Mouse (Mus musculus): ENCODE measurements around the gene Pappa2. TPM values are rescaled to one million over a fixed set of nuclear protein-coding genes. Genes with fewer than 3 reads are reported as not detected.

The Pappa2 gene
- 0.16 and 0.18 TPM in 2 replicates for polyA plus RNA-seq (2016; fragmentation: Nextera tagmentation; extraction: Ambion mirVana)

GRCm38 (mm10) chr1:158980390-158980789 is at the start of gene Pappa2:
Gene Pappa2 (minus strand): TSS chr1:158980490.
- ATAC-seq: no peak
- Histone ChIP-seq H3K4me2 (no peak within 1 kb of the TSS), H3K36me3 (no peaks in the 10 kb centered on the region), H3K4me1 (no peaks in the 10 kb centered on the region), H3K9ac (no peak within 1 kb of the TSS), H3K4me3 (no peak within 1 kb of the TSS), H3K27me3 (replicated peaks) (no peaks in the 10 kb centered on the region), H3K9me3 (replicated peaks) (no peaks in the 10 kb centered on the region), H3K27ac (no peak within 1 kb of the TSS)
- 38% methylated on average over 1 of the region's 1 CpGs for WGBS (ENCODE audit: insufficient replicate concordance)

DNA sequence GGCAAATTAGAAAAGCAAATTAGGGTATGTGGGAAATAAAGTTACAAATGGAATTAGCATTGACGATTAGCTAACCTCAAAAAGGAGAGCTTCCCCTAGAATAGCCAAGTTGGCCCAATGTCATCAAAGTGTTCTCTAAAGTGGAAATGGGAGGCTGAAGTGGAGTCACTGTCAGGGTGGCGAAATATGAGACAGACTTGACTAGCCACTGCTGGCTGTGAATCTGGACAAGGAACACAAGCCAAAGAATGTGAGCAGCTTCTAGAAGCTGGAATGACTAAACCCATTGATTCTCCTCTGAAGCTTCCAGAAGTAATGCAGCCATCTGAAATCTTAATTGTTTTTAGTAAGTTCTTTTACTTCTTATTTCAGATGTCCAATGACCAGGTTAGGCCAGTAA is 48.8 kb upstream of the Pappa2 start:
- WGBS (ENCODE audit: insufficient replicate concordance): 71% methylated on average over 2 of the region's 2 CpGs
- no peaks in the 10 kb centered on the region for H3K4me1 ChIP-seq
- no peaks in the 10 kb centered on the region for H3K36me3 ChIP-seq
- H3K4me3 ChIP-seq: no peak overlapping the region
- no peak overlapping the region for H3K4me2 ChIP-seq
- H3K27me3 ChIP-seq (replicated peaks): no peaks in the 10 kb centered on the region
- H3K9me3 ChIP-seq (replicated peaks): no peaks in the 10 kb centered on the region
- ATAC-seq: no peak
- H3K9ac ChIP-seq: no peak overlapping the region
- no peak overlapping the region for H3K27ac ChIP-seq

DNA sequence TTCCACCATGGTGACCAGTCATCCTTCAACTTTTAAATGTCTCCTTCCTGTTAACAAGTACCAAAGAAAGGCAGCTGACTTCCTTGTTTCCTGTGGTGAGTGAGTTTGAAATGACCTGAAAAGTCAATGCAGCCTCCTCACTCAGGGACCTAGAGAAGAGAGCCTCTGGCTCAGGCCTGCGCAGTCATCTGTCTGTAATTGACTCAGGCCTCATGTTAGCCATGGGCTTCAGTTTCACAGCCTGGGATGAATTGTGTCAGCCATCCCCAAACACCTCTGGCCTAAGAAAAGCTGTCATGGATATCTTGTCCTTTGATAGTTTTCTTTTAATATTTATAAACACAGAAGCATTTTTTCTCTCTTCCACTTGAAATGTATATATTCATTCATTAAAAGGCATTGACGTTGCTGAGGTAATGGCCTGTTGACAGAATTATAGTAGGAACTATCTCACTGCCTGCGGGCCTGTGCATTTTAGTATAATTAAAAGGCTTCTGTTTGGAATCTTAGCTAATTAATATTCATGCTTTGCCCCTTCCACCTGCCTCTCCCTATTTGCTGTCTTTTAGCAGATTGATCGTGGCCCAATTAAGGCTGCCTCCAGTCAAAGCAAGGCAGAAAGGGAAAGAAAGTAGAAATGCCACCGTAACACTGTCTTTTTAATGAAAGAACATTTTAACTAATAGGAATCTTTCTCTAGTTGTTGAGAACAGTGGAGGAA is 34.8 kb upstream of the Pappa2 start:
- H3K4me3 ChIP-seq: no peak overlapping the region
- no peaks in the 10 kb centered on the region for H3K36me3 ChIP-seq
- H3K9ac ChIP-seq: no peak overlapping the region
- H3K9me3 ChIP-seq (replicated peaks): no peaks in the 10 kb centered on the region
- no peak overlapping the region for H3K27ac ChIP-seq
- H3K4me2 ChIP-seq: no peak overlapping the region
- no peaks in the 10 kb centered on the region for H3K27me3 ChIP-seq (replicated peaks)
- WGBS (ENCODE audit: insufficient replicate concordance): 67% methylated on average over 5 of the region's 5 CpGs
- ATAC-seq: no peak
- H3K4me1 ChIP-seq: no peaks in the 10 kb centered on the region

GRCm38 (mm10) chr1:158987042-158987441 is 6.8 kb upstream of the Pappa2 start:
- H3K4me1 ChIP-seq: no peaks in the 10 kb centered on the region
- no peak for ATAC-seq
- H3K4me3 ChIP-seq: no peak overlapping the region
- H3K27ac ChIP-seq: no peak overlapping the region
- H3K4me2 ChIP-seq: no peak overlapping the region
- no peaks in the 10 kb centered on the region for H3K36me3 ChIP-seq
- no peak overlapping the region for H3K9ac ChIP-seq
- H3K27me3 ChIP-seq (replicated peaks): no peaks in the 10 kb centered on the region
- WGBS (ENCODE audit: insufficient replicate concordance): 58% methylated on average over 3 of the region's 3 CpGs
- no peaks in the 10 kb centered on the region for H3K9me3 ChIP-seq (replicated peaks)

DNA sequence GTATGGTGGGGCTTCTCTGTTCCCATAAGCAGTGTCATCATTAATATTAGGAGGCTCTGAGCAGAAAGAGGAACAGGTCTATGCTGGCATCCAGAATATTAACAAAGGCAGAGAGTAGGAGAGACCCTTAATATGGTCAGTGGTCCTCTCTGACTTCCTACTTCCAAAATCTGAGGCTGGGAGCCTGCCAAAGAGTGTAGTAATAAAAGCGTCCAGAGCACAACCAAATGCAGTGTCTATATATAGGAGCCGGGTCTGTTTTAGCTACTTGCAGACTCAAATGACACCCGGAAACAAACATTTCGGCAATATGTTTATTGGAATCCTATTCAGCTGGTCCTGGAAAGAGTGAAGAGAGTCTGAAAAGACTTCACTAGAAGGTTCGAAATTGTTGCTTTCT is 17.9 kb downstream of the Pappa2 start:
- no peaks in the 10 kb centered on the region for H3K4me1 ChIP-seq
- H3K4me3 ChIP-seq: no peak overlapping the region
- H3K36me3 ChIP-seq: no peaks in the 10 kb centered on the region
- 60% methylated on average over 5 of the region's 5 CpGs for WGBS (ENCODE audit: insufficient replicate concordance)
- peaks cover 7% of the 10 kb centered on the region; the same call in 1 of the 2 replicates for H3K27me3 ChIP-seq (replicated peaks)
- ATAC-seq: no peak
- H3K4me2 ChIP-seq: no peak overlapping the region
- no peak overlapping the region for H3K27ac ChIP-seq
- no peaks in the 10 kb centered on the region for H3K9me3 ChIP-seq (replicated peaks)
- no peak overlapping the region for H3K9ac ChIP-seq

- Histone ChIP-seq H3K27ac (no peak overlapping the region), H3K4me1 (no peaks in the 10 kb centered on the region), H3K36me3 (no peaks in the 10 kb centered on the region), H3K9me3 (replicated peaks) (no peaks in the 10 kb centered on the region), H3K9ac (no peak overlapping the region), H3K27me3 (replicated peaks) (peaks cover 7% of the 10 kb centered on the region; the same call in 1 of the 2 replicates), H3K4me2 (no peak overlapping the region), H3K4me3 (no peak overlapping the region)
- 35% methylated on average over 4 of the region's 4 CpGs for WGBS (ENCODE audit: insufficient replicate concordance)
- ATAC-seq: no peak
Observed at GRCm38 (mm10) chr1:158960984-158961383, 19.3 kb downstream of the Pappa2 start.

- no peak for ATAC-seq
- H3K27ac ChIP-seq: no peak overlapping the region
- no peak overlapping the region for H3K4me2 ChIP-seq
- H3K4me3 ChIP-seq: no peak overlapping the region
- H3K9ac ChIP-seq: no peak overlapping the region
- no peaks in the 10 kb centered on the region for H3K36me3 ChIP-seq
- peaks cover 7% of the 10 kb centered on the region; the same call in 1 of the 2 replicates for H3K27me3 ChIP-seq (replicated peaks)
- no peaks in the 10 kb centered on the region for H3K4me1 ChIP-seq
- H3K9me3 ChIP-seq (replicated peaks): no peaks in the 10 kb centered on the region
- 32% methylated on average over 8 of the region's 8 CpGs for WGBS (ENCODE audit: insufficient replicate concordance)
Observed at GRCm38 (mm10) chr1:158960549-158960948, 19.7 kb downstream of the Pappa2 start.

GRCm38 (mm10) chr1:158956361-158956760 is 23.9 kb downstream of the Pappa2 start:
- peaks cover 3% of the 10 kb centered on the region; the same call in 1 of the 2 replicates for H3K27me3 ChIP-seq (replicated peaks)
- H3K4me1 ChIP-seq: no peaks in the 10 kb centered on the region
- no peaks in the 10 kb centered on the region for H3K36me3 ChIP-seq
- 73% methylated on average over 7 of the region's 7 CpGs for WGBS (ENCODE audit: insufficient replicate concordance)
- H3K9ac ChIP-seq: no peak overlapping the region
- no peaks in the 10 kb centered on the region for H3K9me3 ChIP-seq (replicated peaks)
- H3K4me2 ChIP-seq: no peak overlapping the region
- no peak for ATAC-seq
- H3K4me3 ChIP-seq: no peak overlapping the region
- H3K27ac ChIP-seq: no peak overlapping the region

GRCm38 (mm10) chr1:158954785-158955184 is 25.5 kb downstream of the Pappa2 start:
- Histone ChIP-seq H3K27ac (no peak overlapping the region), H3K9me3 (replicated peaks) (no peaks in the 10 kb centered on the region), H3K27me3 (replicated peaks) (no peaks in the 10 kb centered on the region), H3K9ac (no peak overlapping the region), H3K4me3 (no peak overlapping the region), H3K36me3 (no peaks in the 10 kb centered on the region), H3K4me2 (no peak overlapping the region), H3K4me1 (no peaks in the 10 kb centered on the region)
- no peak for ATAC-seq
- 56% methylated on average over 6 of the region's 6 CpGs for whole genome bisulfite sequencing (ENCODE audit: insufficient replicate concordance)

DNA sequence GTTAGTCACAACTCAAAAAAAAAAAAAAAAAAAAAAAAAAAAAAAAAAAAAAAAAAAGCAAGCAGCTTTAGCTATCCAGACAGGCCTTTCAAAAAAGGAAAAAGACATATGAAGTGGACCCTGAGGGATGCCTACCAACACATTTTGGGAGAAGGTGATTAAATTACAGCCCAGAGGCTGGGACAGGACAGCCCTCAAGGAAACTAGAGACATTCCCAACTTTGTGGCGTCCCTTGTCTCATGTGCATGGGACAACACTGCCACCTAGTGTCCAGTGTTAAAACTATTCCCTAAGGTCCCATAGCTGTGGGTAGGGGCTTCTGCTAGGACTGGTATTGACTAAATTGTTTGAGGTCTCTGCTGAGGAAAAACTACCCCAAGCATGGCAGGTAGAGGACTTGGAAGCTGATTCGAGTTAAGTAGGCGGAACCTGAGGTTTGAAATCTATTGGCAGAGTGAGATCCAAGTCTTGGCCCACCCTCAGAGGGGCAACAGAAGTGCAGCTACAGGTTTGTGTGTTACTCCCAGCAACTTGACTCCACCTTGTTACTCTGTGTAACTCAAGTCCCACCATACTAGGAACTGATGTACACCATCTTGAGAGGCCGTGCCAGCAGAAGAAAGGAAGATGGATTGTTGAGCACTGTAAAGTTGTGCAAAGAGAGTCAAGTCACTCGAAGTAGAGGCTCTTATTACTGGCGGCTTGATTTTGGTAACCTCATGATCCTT is 26.6 kb downstream of the Pappa2 start:
- Histone ChIP-seq H3K9ac (no peak overlapping the region), H3K36me3 (no peaks in the 10 kb centered on the region), H3K9me3 (replicated peaks) (no peaks in the 10 kb centered on the region), H3K4me3 (no peak overlapping the region), H3K4me2 (no peak overlapping the region), H3K27me3 (replicated peaks) (no peaks in the 10 kb centered on the region), H3K4me1 (no peaks in the 10 kb centered on the region), H3K27ac (no peak overlapping the region)
- WGBS (ENCODE audit: insufficient replicate concordance): 42% methylated on average over 6 of the region's 6 CpGs
- no peak for ATAC-seq

DNA sequence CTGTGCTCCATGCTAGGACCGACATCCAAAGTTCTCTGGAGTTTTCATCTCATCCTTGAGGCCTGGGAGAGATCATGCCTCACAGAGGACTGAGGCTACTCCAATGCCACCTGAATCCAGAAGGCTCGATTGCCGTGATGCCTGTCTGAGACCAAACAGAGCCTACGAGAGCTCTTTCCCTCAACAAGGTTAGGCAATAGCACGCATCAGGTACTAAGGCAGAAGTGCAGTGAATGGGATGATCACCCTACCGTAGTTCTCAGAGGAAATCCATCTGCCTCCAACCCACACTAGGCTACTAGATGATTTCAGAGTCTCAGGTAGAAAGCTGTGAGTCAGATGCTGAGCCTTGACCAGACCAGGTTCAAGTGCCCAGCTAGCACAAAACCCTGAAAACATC is 31.2 kb downstream of the Pappa2 start:
- H3K4me1 ChIP-seq: no peaks in the 10 kb centered on the region
- ATAC-seq: no peak
- WGBS (ENCODE audit: insufficient replicate concordance): 72% methylated on average over 6 of the region's 6 CpGs

DNA sequence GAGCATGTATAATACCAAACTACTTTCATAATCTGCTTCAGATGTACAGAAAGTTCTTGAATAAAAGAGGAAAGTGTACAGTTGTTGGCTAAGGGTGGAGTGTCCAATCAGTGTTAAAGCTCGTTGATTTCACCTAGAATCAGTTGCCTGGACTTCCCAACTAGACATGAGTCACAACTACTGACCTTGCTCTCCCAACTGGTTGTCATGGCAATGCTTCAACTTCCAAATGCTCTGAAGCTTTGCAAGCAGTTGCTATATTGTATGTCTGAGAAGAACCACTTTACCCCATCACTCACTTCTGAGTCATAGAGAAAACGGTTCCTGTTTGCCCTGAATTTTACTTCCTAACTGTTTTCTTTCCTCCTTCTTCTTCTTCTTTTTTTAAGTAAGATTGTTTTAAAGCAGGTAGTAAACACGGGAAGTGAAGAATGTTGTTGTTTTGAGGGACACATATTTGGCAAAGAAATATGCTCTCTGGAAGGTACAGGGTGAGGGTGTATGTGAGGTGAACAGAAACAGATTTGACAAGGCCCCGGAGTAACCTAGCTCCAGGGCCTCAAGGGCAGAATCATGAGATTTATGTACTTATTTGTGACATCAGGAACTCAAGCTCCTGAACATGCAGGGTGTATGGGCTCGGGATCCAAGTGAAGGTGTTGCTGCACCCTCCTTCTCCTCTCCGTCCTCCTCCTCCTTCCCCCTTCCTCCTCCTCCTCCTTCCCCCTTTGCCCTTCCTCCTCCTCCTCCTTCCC is 32.1 kb downstream of the Pappa2 start:
- H3K36me3 ChIP-seq: no peaks in the 10 kb centered on the region
- no peak overlapping the region for H3K4me3 ChIP-seq
- no peak overlapping the region for H3K4me2 ChIP-seq
- no peaks in the 10 kb centered on the region for H3K4me1 ChIP-seq
- no peaks in the 10 kb centered on the region for H3K9me3 ChIP-seq (replicated peaks)
- no peak for ATAC-seq
- WGBS (ENCODE audit: insufficient replicate concordance): 46% methylated on average over 6 of the region's 6 CpGs
- no peak overlapping the region for H3K9ac ChIP-seq
- no peaks in the 10 kb centered on the region for H3K27me3 ChIP-seq (replicated peaks)
- no peak overlapping the region for H3K27ac ChIP-seq

More for the DNA sequence above, 31.2 kb downstream of the Pappa2 start:
- H3K4me3 ChIP-seq: no peak overlapping the region
- no peaks in the 10 kb centered on the region for H3K27me3 ChIP-seq (replicated peaks)
- H3K9ac ChIP-seq: no peak overlapping the region
- no peak overlapping the region for H3K27ac ChIP-seq
- no peaks in the 10 kb centered on the region for H3K36me3 ChIP-seq
- H3K9me3 ChIP-seq (replicated peaks): no peaks in the 10 kb centered on the region
- no peak overlapping the region for H3K4me2 ChIP-seq
